Mouse (Mus musculus): ENCODE measurements around the gene Olfr389. TPM values are rescaled to one million over a fixed set of nuclear protein-coding genes. Genes with fewer than 3 reads are reported as not detected.

The Olfr389 gene
- not detected for total RNA-seq (2021)

GRCm38 (mm10) chr11:73780613-73781012 is at the start of gene Olfr389:
Olfr389 (minus strand) TSS chr11:73780713.
- intact Hi-C loops (cut with DNase I), result no loop called here

GRCm38 (mm10) chr11:73816949-73817348 is 36.4 kb upstream of the Olfr389 start, which contains the start of gene Olfr392:
Olfr392 (minus strand) TSS chr11:73817049.
- DNase-seq, result no peak
- intact Hi-C loops (cut with DNase I), result no loop called here

More at GRCm38 (mm10) chr11:73780613-73781012, at the start of gene Olfr389:
- no peak for DNase-seq

GRCm38 (mm10) chr11:73802952-73803351 is 22.4 kb upstream of the Olfr389 start, which contains the start of gene Olfr391-ps:
Olfr391-ps (minus strand) TSS chr11:73803052.
- DNase-seq, result no peak
- intact Hi-C loops (cut with DNase I), result no loop called here

GRCm38 (mm10) chr11:73782664-73783063 is 2.2 kb upstream of the Olfr389 start, which contains the start of gene Olfr390:
Olfr390 (plus strand) TSS chr11:73782964.
- no peak for DNase-seq
- intact Hi-C loops (cut with DNase I), result no loop called here

GRCm38 (mm10) chr11:73759115-73759514 is 21.4 kb downstream of the Olfr389 start:
- no peak for DNase-seq
- intact Hi-C loops (cut with DNase I), result no loop called here

Other genes starting within 250 kb of the Olfr389 start
- gene Olfr385, start 187.7 kb downstream of the Olfr389 start, total RNA-seq (2021), result not detected
- not detected for gene Olfr384, start 182.1 kb downstream of the Olfr389 start, total RNA-seq (2021)
- gene Zfp735, start 91.9 kb downstream of the Olfr389 start, total RNA-seq (2021), result not detected
- not detected for gene Olfr390, start 2.3 kb upstream of the Olfr389 start, total RNA-seq (2021)
- not detected for gene Olfr391-ps, start 22.3 kb upstream of the Olfr389 start, total RNA-seq (2021)
- not detected for gene Olfr392, start 36.3 kb upstream of the Olfr389 start, total RNA-seq (2021)
- gene Olfr393, start 70.7 kb upstream of the Olfr389 start, total RNA-seq (2021), result not detected
- not detected for gene Olfr394, start 110.1 kb upstream of the Olfr389 start, total RNA-seq (2021)
- not detected for gene Olfr395, start 128.6 kb upstream of the Olfr389 start, total RNA-seq (2021)
- gene Olfr23, start 156.0 kb upstream of the Olfr389 start, total RNA-seq (2021), result not detected
- gene Olfr397, start 180.1 kb upstream of the Olfr389 start, total RNA-seq (2021), result not detected
- not detected for gene Olfr398, start 209.7 kb upstream of the Olfr389 start, total RNA-seq (2021)

All from heart, postnatal 36 days (tissue).